ENCODE assay signal across 8 mouse cellular contexts in the genomic region with DNA sequence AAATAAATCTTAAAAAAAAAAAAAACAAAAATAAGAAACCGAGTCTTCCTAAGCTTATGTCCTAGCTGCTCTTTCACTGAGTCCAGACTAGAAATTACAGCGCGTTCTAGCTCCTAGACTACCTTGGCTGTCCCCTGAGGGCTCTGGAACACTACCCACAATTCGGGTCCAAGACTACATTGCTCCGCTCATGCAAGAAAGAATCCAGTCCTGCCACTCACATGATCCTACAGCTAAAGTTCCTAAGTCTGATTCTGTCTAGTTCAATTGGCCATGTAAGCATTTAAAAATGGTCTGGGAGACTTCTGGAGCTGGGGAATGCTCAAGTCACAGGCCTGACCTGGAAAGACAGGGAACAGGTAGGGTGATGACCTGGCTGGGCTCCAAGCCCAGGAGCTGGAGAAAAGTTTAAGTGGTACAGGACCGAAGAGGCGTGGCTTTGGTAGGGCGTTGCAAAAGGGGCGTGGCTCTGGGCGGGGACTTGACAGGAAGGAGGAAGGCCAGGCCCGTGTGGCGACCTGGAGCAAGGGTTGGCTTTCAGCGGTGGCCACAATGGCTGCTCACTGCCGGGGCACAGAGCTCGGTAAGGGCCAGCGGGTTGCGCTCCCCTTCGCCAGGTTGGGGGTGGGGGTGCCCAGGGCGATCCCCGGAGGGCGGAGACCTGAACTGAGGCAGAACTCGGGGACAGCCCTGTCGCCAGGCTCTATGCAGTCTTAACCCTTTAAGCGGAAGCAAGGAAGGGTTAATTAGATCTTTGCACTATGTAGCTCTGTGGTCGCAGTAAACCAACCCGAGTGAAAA. TPM values are rescaled to one million over a fixed set of nuclear protein-coding genes. Genes with fewer than 3 reads are reported as not detected.
DNase-seq lines count a peak whose midpoint lies in the region.

A gene (plus strand): TSS at position 491 of the 801 bp plus-strand sequence.

- peaks cover 37% of the 10 kb centered on the region for H3K36me3 ChIP-seq in embryonic facial prominence, embryonic 10.5 days (replicated peaks)

- H3K27ac ChIP-seq in embryonic facial prominence, embryonic 10.5 days (replicated peaks): peak within 1 kb of the TSS; percentile 90

- peaks cover 15% of the 10 kb centered on the region for H3K4me1 ChIP-seq in embryonic facial prominence, embryonic 10.5 days

- no peaks in the 10 kb centered on the region for H3K9me3 ChIP-seq in embryonic facial prominence, embryonic 10.5 days

- DNase-seq in 3134 (ENCODE audit: extremely low read depth, insufficient read length, low spot score) (peak; percentile 97), liver (peak; percentile 96)
- peak; percentile 86 for DNase-seq in adrenal gland, adult 8-10 months
- peak; percentile 91 for DNase-seq in embryonic facial prominence, embryonic 10.5 days (ENCODE audit: low spot score)
- peak; percentile 97 for DNase-seq in heart, adult 11 months
- DNase-seq in kidney, adult 11 months: peak; percentile 93
- peak; percentile 55 to 76 for DNase-seq in monocyte, adult 2 months (ENCODE audit: low read depth in 1 of 2, low spot score in 2 of 2)
- DNase-seq in spleen, postnatal 4 days (ENCODE audit: low spot score in 2 of 2): peak; percentile 91 to 95

- H3K27me3 ChIP-seq in embryonic facial prominence, embryonic 10.5 days (replicated peaks; ENCODE audit: low read depth, poor library complexity, severe bottlenecking): no peaks in the 10 kb centered on the region

- 11% methylated on average over 26 of the region's 26 CpGs for WGBS in embryonic facial prominence, embryonic 10.5 days

- H3K4me3 ChIP-seq in embryonic facial prominence, embryonic 10.5 days: peak within 1 kb of the TSS; percentile 81

RNA-seq across cellular contexts. Expression of the gene that starts here (rescaled TPM):
- total RNA-seq in adrenal gland, adult 8-10 months (2022): 10 to 100 TPM; 14.2 to 21.2 (median 15.4) TPM
- 72.3 and 80.2 TPM in 2 replicates for polyA plus RNA-seq in embryonic facial prominence, embryonic 10.5 days (2016; fragmentation: Nextera tagmentation; extraction: Ambion mirVana)

Comparison
In these comparisons a context has a peak if more than half of its experiments do, and no peak if none do; other contexts are left out.
1. Peak in every context shown above with its lines: DNase-seq, H3K4me3 ChIP-seq and H3K27ac ChIP-seq.